Mouse (Mus musculus): ENCODE measurements at regions not wholly inside any gene's neighbourhood (a gene's known extent, or its start where the extent isn't known, plus 50 kb on each side); places are given as distances from the start of the nearest gene placed in this dataset.

DNA sequence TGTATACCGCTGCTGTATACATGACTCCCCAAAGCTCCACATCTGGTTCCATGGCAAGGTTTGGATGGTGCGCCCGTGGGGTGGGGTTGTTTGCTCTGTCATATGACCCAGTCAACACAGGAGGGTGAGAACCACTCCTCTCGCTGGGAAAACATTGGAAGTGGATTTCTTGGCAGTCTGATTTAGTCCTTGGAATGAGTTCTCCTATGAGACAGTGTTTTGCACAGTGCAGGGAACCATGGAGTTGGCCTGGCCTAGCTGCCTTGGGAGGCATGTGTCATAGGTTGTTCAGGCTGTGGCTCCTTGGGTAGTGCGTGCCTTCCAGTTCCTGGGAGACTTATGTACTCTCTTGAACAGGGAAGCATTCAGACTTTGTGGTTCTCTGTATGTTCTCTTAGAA is 144.6 kb downstream of the Gas1 start:
- Histone ChIP-seq H3K9me3 (replicated peaks) (no peaks in the 10 kb centered on the region), H3K4me3 (replicated peaks) (no peak overlapping the region), H3K27me3 (no peaks in the 10 kb centered on the region), H3K4me1 (replicated peaks) (no peaks in the 10 kb centered on the region), H3K9ac (no peak overlapping the region), H3K27ac (no peak overlapping the region), H3K36me3 (no peaks in the 10 kb centered on the region), H3K4me2 (no peak overlapping the region)
- WGBS (ENCODE audit: insufficient replicate concordance) = 69% methylated on average over 5 of the region's 5 CpGs
- no peak for ATAC-seq (ENCODE audit: low read depth)
- DNase-seq = no peak

DNA sequence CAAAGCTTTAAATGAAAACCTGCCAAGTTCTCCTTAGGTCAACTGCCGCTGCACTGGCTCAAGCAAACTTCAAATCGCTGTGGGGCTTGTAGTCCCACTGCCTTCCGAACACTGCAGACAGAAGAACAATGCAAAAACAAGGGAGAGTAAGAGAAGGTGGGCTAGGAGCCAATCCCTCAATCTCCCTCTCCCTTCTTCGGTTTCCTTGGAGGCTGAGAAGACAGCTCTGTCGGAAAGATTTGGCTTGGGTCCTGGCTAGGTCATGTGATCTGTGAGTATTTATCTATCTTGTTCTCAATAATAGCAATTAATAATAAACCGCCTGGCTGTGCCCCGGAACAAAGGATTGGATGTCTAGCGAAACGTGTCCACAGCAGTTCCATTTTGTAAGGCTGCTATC is 147.6 kb downstream of the Gas1 start:
- Histone ChIP-seq H3K27me3 (no peaks in the 10 kb centered on the region), H3K36me3 (no peaks in the 10 kb centered on the region), H3K27ac (no peak overlapping the region), H3K4me2 (no peak overlapping the region), H3K9me3 (replicated peaks) (no peaks in the 10 kb centered on the region), H3K4me3 (replicated peaks) (no peak overlapping the region), H3K9ac (no peak overlapping the region), H3K4me1 (replicated peaks) (no peaks in the 10 kb centered on the region)
- WGBS (ENCODE audit: insufficient replicate concordance) = 74% methylated on average over 9 of the region's 9 CpGs
- DNase-seq (no peak), ATAC-seq (ENCODE audit: low read depth) (no peak)

DNA sequence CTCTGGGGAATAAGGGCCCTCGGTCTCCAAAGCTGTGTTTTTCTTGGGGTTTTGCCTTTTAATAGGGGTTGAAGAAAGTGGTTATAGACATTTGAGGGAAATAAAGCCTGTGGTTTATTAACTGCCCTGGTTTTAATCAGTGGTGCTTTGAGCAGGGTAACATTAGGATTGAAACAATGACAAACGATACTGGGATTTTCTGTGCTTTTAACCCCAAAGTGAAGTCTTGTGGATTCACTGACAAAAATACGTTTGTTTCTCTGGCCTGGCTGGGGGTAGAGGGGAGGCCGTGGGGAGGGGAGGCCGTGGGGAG is 157.0 kb downstream of the Gas1 start:
- Histone ChIP-seq H3K4me1 (replicated peaks) (no peaks in the 10 kb centered on the region), H3K9me3 (replicated peaks) (no peaks in the 10 kb centered on the region), H3K27ac (no peak overlapping the region), H3K9ac (no peak overlapping the region), H3K4me3 (replicated peaks) (no peak overlapping the region), H3K27me3 (no peaks in the 10 kb centered on the region), H3K4me2 (no peak overlapping the region), H3K36me3 (no peaks in the 10 kb centered on the region)
- WGBS (ENCODE audit: insufficient replicate concordance) = 39% methylated on average over 5 of the region's 5 CpGs
- no peak for ATAC-seq (ENCODE audit: low read depth)
- DNase-seq = no peak

DNA sequence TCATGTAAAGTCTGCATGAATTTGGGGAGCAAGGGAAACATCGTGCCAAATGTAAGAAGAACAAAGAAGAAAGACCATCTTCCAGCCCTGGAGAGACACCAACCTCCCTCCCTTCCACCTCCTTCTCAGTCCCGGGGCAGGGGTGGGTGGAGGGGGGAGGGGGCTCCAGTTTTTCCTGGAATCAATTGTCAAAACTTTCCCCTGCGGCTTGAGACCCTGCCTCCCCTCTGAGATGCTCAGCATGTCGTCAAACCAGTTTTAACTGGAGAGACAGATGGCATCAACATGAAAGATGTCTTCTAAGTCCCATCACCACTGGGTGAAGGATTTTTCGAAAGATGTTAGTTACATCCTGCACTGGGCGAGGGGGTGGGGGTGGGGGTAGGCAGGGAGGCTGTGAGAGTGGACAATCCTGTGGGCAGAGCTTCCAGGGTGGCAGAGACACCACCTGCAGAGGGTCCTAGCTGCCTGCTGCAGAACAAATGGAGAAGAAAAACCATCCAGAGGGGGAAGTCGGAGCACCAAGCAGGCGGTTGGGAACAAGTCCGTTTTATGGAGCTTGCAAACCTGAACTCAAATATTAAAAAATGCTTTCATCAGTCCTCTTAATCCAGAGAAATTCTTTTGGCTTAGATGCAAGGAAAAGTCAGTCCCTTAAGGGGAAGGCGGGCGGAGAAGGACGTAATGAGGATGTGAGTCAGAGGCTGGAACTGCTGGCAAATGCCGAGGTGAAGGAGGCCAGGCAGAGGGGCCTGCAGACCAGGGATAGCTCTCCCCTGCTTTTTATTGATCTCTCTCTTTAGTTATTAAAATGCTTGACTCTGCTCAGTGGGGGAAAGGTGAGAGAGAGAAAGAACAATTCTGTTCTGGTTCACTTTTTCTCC is 157.6 kb downstream of the Gas1 start:
- H3K27ac ChIP-seq = no peak overlapping the region
- H3K4me3 ChIP-seq (replicated peaks) = no peak overlapping the region
- no peak overlapping the region for H3K4me2 ChIP-seq
- no peaks in the 10 kb centered on the region for H3K9me3 ChIP-seq (replicated peaks)
- no peak for ATAC-seq (ENCODE audit: low read depth)
- DNase-seq = no peak
- no peaks in the 10 kb centered on the region for H3K36me3 ChIP-seq
- 35% methylated on average over 13 of the region's 13 CpGs for WGBS (ENCODE audit: insufficient replicate concordance)
- H3K27me3 ChIP-seq = no peaks in the 10 kb centered on the region
- H3K9ac ChIP-seq = no peak overlapping the region
- no peaks in the 10 kb centered on the region for H3K4me1 ChIP-seq (replicated peaks)

DNA sequence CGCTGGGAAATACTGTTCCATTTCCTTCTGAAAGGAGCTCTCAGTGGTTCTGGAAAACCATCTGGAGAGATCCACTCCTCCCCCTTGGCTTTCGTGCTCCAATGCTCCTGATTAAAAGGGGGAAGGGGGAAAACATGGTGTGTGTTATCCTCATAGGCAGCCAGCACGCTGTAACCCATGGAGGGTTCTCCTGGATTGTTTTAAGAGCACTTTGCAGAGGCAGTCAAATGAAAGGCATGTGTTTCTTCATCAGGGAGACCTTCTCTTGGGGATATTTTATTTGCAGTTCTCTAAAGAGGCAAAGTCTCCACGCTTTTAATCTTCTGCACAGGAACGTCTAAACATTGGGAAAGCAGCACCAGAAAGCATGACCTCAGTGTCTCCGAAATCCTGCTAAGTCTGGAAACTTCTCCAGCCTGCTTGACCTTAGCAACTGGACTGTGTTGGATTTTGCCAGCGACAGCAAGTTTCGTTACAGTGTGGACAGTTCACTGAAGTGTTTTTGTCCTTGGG is 161.3 kb downstream of the Gas1 start:
- Histone ChIP-seq H3K9me3 (replicated peaks) (no peaks in the 10 kb centered on the region), H3K27ac (no peak overlapping the region), H3K4me3 (replicated peaks) (no peak overlapping the region), H3K36me3 (no peaks in the 10 kb centered on the region), H3K4me2 (no peak overlapping the region), H3K4me1 (replicated peaks) (no peaks in the 10 kb centered on the region), H3K9ac (no peak overlapping the region), H3K27me3 (no peaks in the 10 kb centered on the region)
- ATAC-seq (ENCODE audit: low read depth) = no peak
- 56% methylated on average over 8 of the region's 8 CpGs for WGBS (ENCODE audit: insufficient replicate concordance)
- DNase-seq = no peak

DNA sequence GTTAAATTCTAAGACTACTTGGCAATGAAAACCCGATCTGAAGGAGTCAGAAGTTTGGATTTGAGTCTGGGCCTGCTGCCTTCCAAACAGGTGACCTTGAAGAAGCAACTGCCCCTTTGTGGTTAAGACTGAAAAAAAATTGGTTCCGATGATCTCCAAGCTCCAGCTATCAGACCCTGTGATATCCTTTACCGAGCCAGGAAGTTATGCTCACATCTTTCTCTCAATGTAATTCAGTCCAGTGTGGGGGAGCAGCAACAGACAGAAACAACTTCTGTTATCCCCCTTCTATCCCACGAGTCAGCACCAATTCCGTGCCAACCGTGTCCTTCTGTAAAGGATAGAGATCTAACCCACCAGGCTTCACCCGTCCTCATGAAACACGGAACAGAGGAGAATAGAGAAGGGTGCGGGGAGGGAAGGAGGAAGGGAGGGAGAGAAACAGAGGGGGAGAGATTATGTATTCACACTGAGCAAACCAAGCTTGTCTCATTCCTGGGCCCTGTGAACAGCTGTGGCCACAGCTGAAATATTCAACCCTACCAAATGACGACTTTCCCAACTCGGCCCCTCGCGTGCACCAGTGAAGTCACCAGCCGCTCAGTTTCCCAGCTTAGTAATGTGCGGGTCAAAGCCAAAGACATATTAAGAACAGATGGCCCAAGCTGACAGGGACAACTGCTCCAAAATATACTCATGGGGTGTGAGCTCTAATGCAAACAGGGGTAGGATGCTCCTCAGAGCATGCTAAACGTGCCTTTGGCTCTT is 164.9 kb downstream of the Gas1 start:
- ATAC-seq (ENCODE audit: low read depth) (no peak), DNase-seq (no peak)
- H3K4me2 ChIP-seq = no peak overlapping the region
- 70% methylated on average over 16 of the region's 16 CpGs for WGBS (ENCODE audit: insufficient replicate concordance)
- no peak overlapping the region for H3K4me3 ChIP-seq (replicated peaks)
- H3K36me3 ChIP-seq = no peaks in the 10 kb centered on the region
- no peaks in the 10 kb centered on the region for H3K27me3 ChIP-seq
- no peaks in the 10 kb centered on the region for H3K4me1 ChIP-seq (replicated peaks)
- no peaks in the 10 kb centered on the region for H3K9me3 ChIP-seq (replicated peaks)
- H3K9ac ChIP-seq = no peak overlapping the region
- no peak overlapping the region for H3K27ac ChIP-seq

DNA sequence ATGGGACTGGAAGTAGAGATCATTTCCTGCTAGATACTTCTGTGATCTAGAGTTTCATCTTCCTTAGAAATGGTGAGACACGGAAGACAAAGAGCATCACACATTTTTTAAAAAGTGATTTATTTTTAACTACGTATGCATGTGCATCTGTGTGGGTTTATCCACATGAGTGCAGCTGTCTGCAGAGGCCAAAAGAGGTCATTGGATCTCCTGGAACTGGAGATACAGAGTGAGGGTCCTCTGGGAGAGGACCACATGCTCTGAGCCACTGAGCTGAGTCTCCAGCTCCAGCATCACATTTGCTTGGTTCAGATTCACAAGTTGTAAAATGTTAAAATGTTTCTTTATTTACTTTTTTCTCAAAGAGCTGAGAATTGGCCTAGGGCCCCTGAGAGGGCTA is 166.1 kb downstream of the Gas1 start:
- Histone ChIP-seq H3K4me2 (no peak overlapping the region), H3K27ac (no peak overlapping the region), H3K27me3 (no peaks in the 10 kb centered on the region), H3K4me1 (replicated peaks) (no peaks in the 10 kb centered on the region), H3K4me3 (replicated peaks) (no peak overlapping the region), H3K9ac (no peak overlapping the region), H3K9me3 (replicated peaks) (no peaks in the 10 kb centered on the region), H3K36me3 (no peaks in the 10 kb centered on the region)
- no peak for ATAC-seq (ENCODE audit: low read depth)
- WGBS (ENCODE audit: insufficient replicate concordance) = 72% methylated on average over 2 of the region's 2 CpGs
- DNase-seq = no peak

DNA sequence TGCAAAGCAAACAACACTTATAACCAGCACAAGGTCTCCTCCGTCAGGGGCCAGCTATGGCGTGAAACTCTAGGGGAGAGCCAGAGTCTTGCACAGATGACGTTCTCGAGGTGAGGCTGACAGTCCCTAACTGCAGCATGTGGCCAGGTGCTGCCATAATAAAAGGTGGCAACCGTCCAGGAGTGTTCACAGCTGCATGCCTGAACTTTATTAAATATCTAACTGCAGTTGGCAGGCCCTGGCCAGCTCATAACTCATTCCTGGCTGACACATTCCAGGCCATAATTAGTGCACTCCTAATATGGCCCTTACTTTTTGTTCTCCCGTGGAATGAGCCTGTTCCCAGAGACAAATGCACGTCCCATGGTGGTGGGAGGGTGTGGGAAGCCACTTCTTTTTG is 169.6 kb downstream of the Gas1 start:
- no peak overlapping the region for H3K27ac ChIP-seq
- no peaks in the 10 kb centered on the region for H3K4me1 ChIP-seq (replicated peaks)
- H3K9ac ChIP-seq = no peak overlapping the region
- no peak overlapping the region for H3K4me3 ChIP-seq (replicated peaks)
- ATAC-seq (ENCODE audit: low read depth) = no peak
- H3K9me3 ChIP-seq (replicated peaks) = no peaks in the 10 kb centered on the region
- H3K36me3 ChIP-seq = no peaks in the 10 kb centered on the region
- no peaks in the 10 kb centered on the region for H3K27me3 ChIP-seq
- no peak for DNase-seq
- H3K4me2 ChIP-seq = no peak overlapping the region
- WGBS (ENCODE audit: insufficient replicate concordance) = 49% methylated on average over 7 of the region's 7 CpGs

DNA sequence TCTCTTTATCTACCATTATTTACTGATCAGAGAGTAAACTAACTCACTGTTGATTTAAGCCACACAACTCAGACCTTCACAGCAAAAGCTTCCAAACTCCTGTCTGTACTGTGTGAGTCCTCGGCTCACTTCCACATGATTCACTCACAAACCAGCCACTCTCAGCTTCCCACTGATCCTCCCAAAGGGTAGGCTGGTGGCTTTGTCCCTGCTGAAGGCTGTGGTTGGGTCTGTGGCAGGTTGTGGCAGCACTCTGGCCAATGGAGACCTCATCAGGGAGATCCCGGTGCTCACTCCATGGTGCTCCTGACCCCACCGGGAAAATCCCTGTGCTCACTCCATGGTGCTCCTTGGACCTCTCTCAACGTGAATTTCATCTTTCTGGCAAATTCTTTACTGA is 170.1 kb downstream of the Gas1 start:
- Histone ChIP-seq H3K36me3 (no peaks in the 10 kb centered on the region), H3K4me1 (replicated peaks) (no peaks in the 10 kb centered on the region), H3K4me2 (no peak overlapping the region), H3K27me3 (no peaks in the 10 kb centered on the region), H3K27ac (no peak overlapping the region), H3K9me3 (replicated peaks) (no peaks in the 10 kb centered on the region), H3K9ac (no peak overlapping the region), H3K4me3 (replicated peaks) (no peak overlapping the region)
- 56% methylated on average over 4 of the region's 4 CpGs for WGBS (ENCODE audit: insufficient replicate concordance)
- ATAC-seq (ENCODE audit: low read depth) (no peak), DNase-seq (no peak)

DNA sequence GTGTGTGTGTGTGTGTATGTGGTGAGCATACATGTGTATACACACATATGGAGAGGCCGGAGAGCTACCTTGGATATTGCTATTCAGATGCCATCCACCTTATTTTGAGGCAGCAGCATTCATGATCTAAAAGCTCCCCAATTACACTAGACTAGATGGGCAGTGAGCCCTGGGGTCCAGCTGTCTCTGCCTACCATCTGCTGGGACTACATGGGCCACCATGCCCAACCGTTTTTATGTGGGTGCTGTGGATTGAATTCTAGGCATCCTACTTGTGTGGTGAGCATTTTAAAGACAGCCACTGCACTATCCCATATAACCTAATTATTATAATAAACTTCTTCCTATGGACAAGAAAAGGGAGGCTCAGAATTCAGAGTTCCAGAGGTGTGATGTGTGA is 172.6 kb downstream of the Gas1 start:
- H3K9me3 ChIP-seq (replicated peaks) = no peaks in the 10 kb centered on the region

DNA sequence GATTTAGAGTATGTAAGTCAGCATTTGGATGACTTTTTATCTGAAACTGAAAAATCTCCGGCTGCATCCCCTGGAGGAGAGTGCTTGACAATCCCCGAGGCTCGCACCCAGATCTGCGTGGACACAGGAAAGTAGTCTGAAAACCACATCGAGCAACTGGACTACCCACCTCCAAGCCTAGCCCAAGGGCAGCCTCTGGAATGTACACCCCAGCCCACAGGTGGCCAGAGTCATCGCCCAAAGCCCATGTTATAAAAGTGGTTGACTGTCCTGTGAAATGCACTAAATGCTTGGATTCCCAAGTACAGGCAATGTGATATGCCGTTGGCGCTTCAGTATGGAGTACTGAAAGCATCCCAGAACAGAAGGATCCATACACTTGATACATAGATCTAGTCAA is 175.1 kb downstream of the Gas1 start:
- no peak for DNase-seq

More for the DNA sequence above, 172.6 kb downstream of the Gas1 start:
- Histone ChIP-seq H3K27ac (no peak overlapping the region), H3K27me3 (no peaks in the 10 kb centered on the region), H3K9ac (no peak overlapping the region), H3K4me3 (replicated peaks) (no peak overlapping the region), H3K4me2 (no peak overlapping the region), H3K4me1 (replicated peaks) (no peaks in the 10 kb centered on the region), H3K36me3 (no peaks in the 10 kb centered on the region)
- ATAC-seq (ENCODE audit: low read depth) = no peak
- DNase-seq = no peak
- 67% methylated on average over 2 of the region's 2 CpGs for WGBS (ENCODE audit: insufficient replicate concordance)

DNA sequence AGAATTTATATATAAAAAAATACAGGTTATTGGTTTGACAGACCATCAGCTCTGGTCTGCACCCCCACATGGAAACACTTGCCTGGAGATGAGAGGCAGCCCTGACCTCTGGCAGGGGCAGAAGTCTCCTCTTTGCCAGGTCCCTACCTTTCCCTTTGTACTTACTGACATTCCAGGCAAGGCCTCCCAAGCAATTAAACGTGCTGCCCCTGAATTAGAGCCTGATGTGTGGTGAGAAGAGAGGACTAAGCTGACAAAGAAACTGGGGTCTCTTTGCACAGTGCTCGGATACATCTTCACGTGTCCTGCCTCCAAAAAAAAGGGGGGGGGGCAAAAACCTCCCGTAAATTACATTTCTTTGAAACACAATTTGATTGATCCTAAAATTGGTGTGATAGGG is 175.5 kb downstream of the Gas1 start:
- Histone ChIP-seq H3K27me3 (no peaks in the 10 kb centered on the region), H3K9me3 (replicated peaks) (no peaks in the 10 kb centered on the region), H3K4me1 (replicated peaks) (no peaks in the 10 kb centered on the region), H3K4me3 (replicated peaks) (no peak overlapping the region), H3K4me2 (no peak overlapping the region), H3K9ac (no peak overlapping the region), H3K36me3 (no peaks in the 10 kb centered on the region), H3K27ac (no peak overlapping the region)
- WGBS (ENCODE audit: insufficient replicate concordance) = 50% methylated on average over 4 of the region's 4 CpGs
- ATAC-seq (ENCODE audit: low read depth) (no peak), DNase-seq (no peak)

More for the DNA sequence above, 175.1 kb downstream of the Gas1 start:
- H3K27me3 ChIP-seq = no peaks in the 10 kb centered on the region
- H3K4me2 ChIP-seq = no peak overlapping the region
- H3K27ac ChIP-seq = no peak overlapping the region
- WGBS (ENCODE audit: insufficient replicate concordance) = 70% methylated on average over 8 of the region's 8 CpGs
- no peak for ATAC-seq (ENCODE audit: low read depth)
- no peaks in the 10 kb centered on the region for H3K4me1 ChIP-seq (replicated peaks)
- H3K4me3 ChIP-seq (replicated peaks) = no peak overlapping the region
- no peak overlapping the region for H3K9ac ChIP-seq
- H3K36me3 ChIP-seq = no peaks in the 10 kb centered on the region
- no peaks in the 10 kb centered on the region for H3K9me3 ChIP-seq (replicated peaks)
